Mouse (Mus musculus): ENCODE measurements around the gene Tgfbr2. TPM values are rescaled to one million over a fixed set of nuclear protein-coding genes. Genes with fewer than 3 reads are reported as not detected.
A peak's percentile ranks its signal among the peaks of the same experiment; 100 is the strongest.

Tgfbr2 gene
- polyA plus RNA-seq (2012; rRNA removed): 19.6 and 27.2 TPM in 2 replicates

GRCm38 (mm10) chr9:116174481-116175461, at the start of gene Tgfbr2:
Gene Tgfbr2 (minus strand): TSS chr9:116175360.
- TF ChIP-seq POLR2A (IDR thresholded peaks at IDR 0.05; ENCODE audit: low read depth, low read length) (peak; percentile 74; the same call in 1 of the 2 replicates), CTCF (IDR thresholded peaks at IDR 0.05; ENCODE audit: extremely low read depth, insufficient read length, insufficient replicate concordance, low read depth, low read length) (no peak)
- H3K36me3 ChIP-seq (ENCODE audit: control insufficient read depth, insufficient read depth, low read length): no peaks in the 10 kb centered on the region
- WGBS: under 1% methylated on average over 90 of the region's 90 CpGs

DNA sequence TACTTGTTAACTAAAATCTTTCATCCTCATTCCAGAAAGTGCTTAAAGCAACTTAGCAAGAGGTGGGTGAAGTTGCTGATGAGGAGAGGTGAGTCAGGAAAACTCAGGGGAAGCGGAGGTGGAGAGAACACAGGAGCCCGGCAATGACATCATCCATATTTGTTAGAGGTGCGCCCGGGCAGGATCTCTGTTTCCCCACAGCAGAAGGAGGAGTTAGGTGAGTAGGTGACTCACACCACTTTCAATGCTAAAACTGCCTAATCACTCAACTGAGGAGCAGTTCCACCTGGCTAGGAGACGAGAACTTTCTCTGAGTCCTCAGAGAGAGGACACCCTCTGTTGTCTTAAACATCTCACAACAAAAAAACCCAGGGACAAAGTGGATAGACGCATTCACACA, 48.2 kb upstream of the Tgfbr2 start:
- no peak overlapping the region for H3K27ac ChIP-seq (ENCODE audit: insufficient read depth, low read depth, low read length)
- H3K4me3 ChIP-seq (ENCODE audit: low read depth, low read length): no peak overlapping the region
- no peaks in the 10 kb centered on the region for H3K36me3 ChIP-seq (ENCODE audit: control insufficient read depth, insufficient read depth, low read length)
- WGBS: 28% methylated on average over 6 of the region's 6 CpGs
- no peaks in the 10 kb centered on the region for H3K27me3 ChIP-seq (ENCODE audit: control insufficient read depth, insufficient read depth, low read length)
- TF ChIP-seq CTCF (IDR thresholded peaks at IDR 0.05; ENCODE audit: extremely low read depth, insufficient read length, insufficient replicate concordance, low read depth, low read length): no peak
- TF ChIP-seq POLR2A (IDR thresholded peaks at IDR 0.05; ENCODE audit: low read depth, low read length): no peak
- H3K4me1 ChIP-seq (ENCODE audit: control insufficient read depth, insufficient read depth, insufficient read length, low read length): no peaks in the 10 kb centered on the region; the same call in 1 of the 2 replicates

More at GRCm38 (mm10) chr9:116174481-116175461, at the start of gene Tgfbr2:
- H3K4me1 ChIP-seq (ENCODE audit: control insufficient read depth, insufficient read depth, insufficient read length, low read length): no peaks in the 10 kb centered on the region; the same call in 1 of the 2 replicates
- peak within 1 kb of the TSS; percentile 95 for H3K27ac ChIP-seq (ENCODE audit: insufficient read depth, low read depth, low read length)
- H3K4me3 ChIP-seq (ENCODE audit: low read depth, low read length): peak within 1 kb of the TSS; percentile 79
- no peaks in the 10 kb centered on the region for H3K27me3 ChIP-seq (ENCODE audit: control insufficient read depth, insufficient read depth, low read length)

GRCm38 (mm10) chr9:116222643-116223042, 47.5 kb upstream of the Tgfbr2 start:
- Histone ChIP-seq H3K4me3 (ENCODE audit: low read depth, low read length) (no peak overlapping the region), H3K27me3 (ENCODE audit: control insufficient read depth, insufficient read depth, low read length) (no peaks in the 10 kb centered on the region), H3K27ac (ENCODE audit: insufficient read depth, low read depth, low read length) (no peak overlapping the region), H3K36me3 (ENCODE audit: control insufficient read depth, insufficient read depth, low read length) (no peaks in the 10 kb centered on the region), H3K4me1 (ENCODE audit: control insufficient read depth, insufficient read depth, insufficient read length, low read length) (no peaks in the 10 kb centered on the region; the same call in 1 of the 2 replicates)
- 59% methylated on average over 5 of the region's 5 CpGs for WGBS
- TF ChIP-seq POLR2A (IDR thresholded peaks at IDR 0.05; ENCODE audit: low read depth, low read length) (no peak), CTCF (IDR thresholded peaks at IDR 0.05; ENCODE audit: extremely low read depth, insufficient read length, insufficient replicate concordance, low read depth, low read length) (no peak)

- 79% methylated on average over 11 of the region's 11 CpGs for WGBS
Observed at GRCm38 (mm10) chr9:116222000-116222399, 46.8 kb upstream of the Tgfbr2 start.

GRCm38 (mm10) chr9:116221565-116221964, 46.4 kb upstream of the Tgfbr2 start:
- H3K4me1 ChIP-seq (ENCODE audit: control insufficient read depth, insufficient read depth, insufficient read length, low read length): no peaks in the 10 kb centered on the region; the same call in 1 of the 2 replicates
- no peaks in the 10 kb centered on the region for H3K36me3 ChIP-seq (ENCODE audit: control insufficient read depth, insufficient read depth, low read length)
- TF ChIP-seq POLR2A (IDR thresholded peaks at IDR 0.05; ENCODE audit: low read depth, low read length): no peak
- no peak for TF ChIP-seq CTCF (IDR thresholded peaks at IDR 0.05; ENCODE audit: extremely low read depth, insufficient read length, insufficient replicate concordance, low read depth, low read length)
- no peaks in the 10 kb centered on the region for H3K27me3 ChIP-seq (ENCODE audit: control insufficient read depth, insufficient read depth, low read length)
- H3K27ac ChIP-seq (ENCODE audit: insufficient read depth, low read depth, low read length): no peak overlapping the region
- no peak overlapping the region for H3K4me3 ChIP-seq (ENCODE audit: low read depth, low read length)
- 91% methylated on average over 6 of the region's 6 CpGs for WGBS

More at GRCm38 (mm10) chr9:116222000-116222399, 46.8 kb upstream of the Tgfbr2 start:
- no peaks in the 10 kb centered on the region for H3K36me3 ChIP-seq (ENCODE audit: control insufficient read depth, insufficient read depth, low read length)
- H3K4me1 ChIP-seq (ENCODE audit: control insufficient read depth, insufficient read depth, insufficient read length, low read length): no peaks in the 10 kb centered on the region; the same call in 1 of the 2 replicates
- TF ChIP-seq CTCF (IDR thresholded peaks at IDR 0.05; ENCODE audit: extremely low read depth, insufficient read length, insufficient replicate concordance, low read depth, low read length): no peak
- no peak for TF ChIP-seq POLR2A (IDR thresholded peaks at IDR 0.05; ENCODE audit: low read depth, low read length)
- H3K4me3 ChIP-seq (ENCODE audit: low read depth, low read length): no peak overlapping the region
- no peak overlapping the region for H3K27ac ChIP-seq (ENCODE audit: insufficient read depth, low read depth, low read length)
- no peaks in the 10 kb centered on the region for H3K27me3 ChIP-seq (ENCODE audit: control insufficient read depth, insufficient read depth, low read length)

DNA sequence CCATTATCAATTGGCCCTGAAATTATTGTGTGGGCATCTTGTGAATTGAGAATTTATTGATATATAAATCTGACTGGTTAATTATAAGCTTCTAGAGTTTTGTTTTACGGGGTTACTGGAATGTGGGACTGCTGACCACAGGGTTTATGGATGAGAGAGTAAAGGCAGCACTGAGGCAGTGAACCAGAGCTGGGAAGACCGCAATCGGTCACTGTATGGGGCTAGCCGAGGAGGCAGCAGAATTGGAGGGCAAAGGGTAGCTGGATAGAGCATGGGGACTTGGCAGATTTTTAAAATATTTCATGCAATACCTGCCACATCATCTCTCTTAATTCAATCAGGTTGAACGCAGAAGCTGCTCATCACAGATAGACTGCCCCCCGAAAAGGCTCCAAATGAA, 45.5 kb upstream of the Tgfbr2 start:
- TF ChIP-seq CTCF (IDR thresholded peaks at IDR 0.05; ENCODE audit: extremely low read depth, insufficient read length, insufficient replicate concordance, low read depth, low read length): no peak
- TF ChIP-seq POLR2A (IDR thresholded peaks at IDR 0.05; ENCODE audit: low read depth, low read length): no peak
- Histone ChIP-seq H3K36me3 (ENCODE audit: control insufficient read depth, insufficient read depth, low read length) (no peaks in the 10 kb centered on the region), H3K27me3 (ENCODE audit: control insufficient read depth, insufficient read depth, low read length) (no peaks in the 10 kb centered on the region), H3K4me3 (ENCODE audit: low read depth, low read length) (no peak overlapping the region), H3K4me1 (ENCODE audit: control insufficient read depth, insufficient read depth, insufficient read length, low read length) (no peaks in the 10 kb centered on the region; the same call in 1 of the 2 replicates), H3K27ac (ENCODE audit: insufficient read depth, low read depth, low read length) (no peak overlapping the region)
- 94% methylated on average over 6 of the region's 6 CpGs for WGBS

DNA sequence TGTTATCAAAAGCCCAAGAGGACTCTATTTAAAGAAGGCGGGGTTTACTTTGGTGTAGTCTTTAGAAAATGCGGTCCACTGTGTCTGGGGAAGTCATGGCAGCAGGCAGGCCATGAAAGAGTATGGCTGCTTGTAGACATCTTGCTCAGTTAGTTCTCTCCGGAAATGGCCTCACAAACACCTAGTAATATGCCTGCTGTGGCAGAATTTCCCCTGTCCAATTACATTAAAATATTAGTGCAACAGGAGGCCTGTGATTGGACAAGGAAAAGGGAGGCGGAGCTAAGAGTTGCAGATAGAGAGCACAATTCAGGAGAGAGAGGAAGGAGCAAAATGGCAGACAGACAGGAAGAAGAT, 45.0 kb upstream of the Tgfbr2 start:
- WGBS: 95% methylated on average over 4 of the region's 4 CpGs
- Histone ChIP-seq H3K27me3 (ENCODE audit: control insufficient read depth, insufficient read depth, low read length) (no peaks in the 10 kb centered on the region), H3K4me1 (ENCODE audit: control insufficient read depth, insufficient read depth, insufficient read length, low read length) (no peaks in the 10 kb centered on the region; the same call in 1 of the 2 replicates), H3K27ac (ENCODE audit: insufficient read depth, low read depth, low read length) (no peak overlapping the region), H3K4me3 (ENCODE audit: low read depth, low read length) (no peak overlapping the region), H3K36me3 (ENCODE audit: control insufficient read depth, insufficient read depth, low read length) (no peaks in the 10 kb centered on the region)
- TF ChIP-seq POLR2A (IDR thresholded peaks at IDR 0.05; ENCODE audit: low read depth, low read length): no peak
- TF ChIP-seq CTCF (IDR thresholded peaks at IDR 0.05; ENCODE audit: extremely low read depth, insufficient read length, insufficient replicate concordance, low read depth, low read length): no peak

All from small intestine, adult 2 months (tissue).